Mouse (Mus musculus) stomach, postnatal 0 days (tissue): Measurements from ENCODE around the gene Lcmt2. TPM values are rescaled to one million over a fixed set of nuclear protein-coding genes. Genes with fewer than 3 reads are reported as not detected.

Source experiments
- ATAC-seq: fragments of 200-750 bp; cut with Nextera tagmentation; 2 replicates; pipeline ENCODE4 v1.8.0; 2017; ENCODE audit not compliant: low FRiP score, low TSS enrichment
- DNase-seq: peaks from one replicate; pipeline ENCODE4 v3.0.0-alpha.2; 2016; ENCODE audit warnings: low spot score
- H3K27ac ChIP-seq: fragments of 300-500 bp; sonication (generic); replicated peaks from 2 replicates; pipeline ENCODE4 v1.5.1; 2014; ENCODE audit warnings: mild to moderate bottlenecking, control low read depth
- H3K27me3 ChIP-seq: fragments of 300-500 bp; sonication (generic); 2 replicates; pipeline ENCODE4 v1.6.1; 2014; ENCODE audit warnings: low read length; ENCODE audit not compliant: control insufficient read depth, insufficient read depth
- H3K36me3 ChIP-seq: fragments of 300-500 bp; sonication (generic); 2 replicates; pipeline ENCODE4 v1.6.1; 2014; ENCODE audit warnings: low read length, mixed read lengths; ENCODE audit not compliant: control insufficient read depth, insufficient read depth
- H3K4me1 ChIP-seq: fragments of 300-500 bp; sonication (generic); replicated peaks from 2 replicates; pipeline ENCODE4 v1.6.1; 2014; ENCODE audit warnings: antibody characterized with exemption; ENCODE audit not compliant: control insufficient read depth, insufficient read depth
- H3K4me2 ChIP-seq: fragments of 300-500 bp; sonication (generic); replicated peaks from 2 replicates; pipeline ENCODE4 v1.6.1; 2014; ENCODE audit warnings: low read depth, mild to moderate bottlenecking, control low read depth, moderate library complexity
- H3K4me3 ChIP-seq: fragments of 300-500 bp; sonication (generic); 2 replicates; pipeline ENCODE4 v1.5.1; 2014; ENCODE audit warnings: low read depth, low read length, control low read depth
- H3K9ac ChIP-seq: fragments of 300-500 bp; sonication (generic); 2 replicates; pipeline ENCODE4 v1.6.1; 2014; ENCODE audit warnings: mild to moderate bottlenecking, low read length, control low read depth, mixed read lengths
- H3K9me3 ChIP-seq: fragments of 300-500 bp; sonication (generic); 2 replicates; pipeline ENCODE4 v1.6.1; 2016; ENCODE audit warnings: low read length; ENCODE audit not compliant: control insufficient read depth
- CTCF ChIP-seq: IDR thresholded peaks from 2 replicates; pipeline ENCODE4 v1.5.1; 2016; ENCODE audit warnings: antibody characterized with exemption, low read depth, mild to moderate bottlenecking, moderate library complexity
- EP300 ChIP-seq: optimal IDR thresholded peaks from 2 replicates; pipeline ENCODE3; 2016; ENCODE audit warnings: antibody characterized with exemption
- WGBS: fragments of 180-500 bp; shearing (Covaris S2); extraction: QIAGEN DNeasy Blood & Tissue Kit; methylation state at CpG from one replicate; pipeline ENCODE4 v1.1.7; 2014; 5-methylcytosine and 5-hydroxymethylcytosine counted together
- polyA plus RNA-seq: library from polyadenylated mRNA; unstranded; fragments of >200 nt; fragmentation: Nextera tagmentation; extraction: Ambion mirVana; gene quantifications from 2 replicates; pipeline ENCODE4 v1.2.1, GENCODE M21; 2015

The Lcmt2 gene
- polyA plus RNA-seq, 1 experiment from 2014 or later = 12.6 TPM

- peak; percentile 47 for TF ChIP-seq CTCF
- TF ChIP-seq EP300 = no peak
- H3K27ac ChIP-seq = peak within 1 kb of the TSS; percentile 94
- H3K4me3 ChIP-seq = peak within 1 kb of the TSS; percentile 90
- 0 out of 2 replicates have a peak, but pooled peaks cover 1% of the 10 kb centered on the region for H3K36me3 ChIP-seq
- WGBS = 2% methylated on average over 63 of the region's 66 CpGs
- no peaks in the 10 kb centered on the region for H3K9me3 ChIP-seq
- peak within 1 kb of the TSS; percentile 79 for H3K4me2 ChIP-seq
- peak; percentile 95 for ATAC-seq
- peak within 1 kb of the TSS; percentile 90 for H3K9ac ChIP-seq
- peak; percentile 92 for DNase-seq
- peaks cover 8% of the 10 kb centered on the region; the same call in 1 of the 2 replicates for H3K4me1 ChIP-seq
- H3K27me3 ChIP-seq = no peaks in the 10 kb centered on the region
Observed at GRCm38 (mm10) chr2:121170980-121171742, 30.7 kb upstream of the Lcmt2 start, which contains the start of gene Zscan29. Zscan29 (minus strand) TSS chr2:121171125.

GRCm38 (mm10) chr2:121170481-121170971, 30.1 kb upstream of the Lcmt2 start, which contains the start of gene Tubgcp4:
Tubgcp4 (plus strand) TSS chr2:121170654.
- Histone ChIP-seq H3K4me2 (peak within 1 kb of the TSS; percentile 79), H3K27me3 (no peaks in the 10 kb centered on the region), H3K9ac (peak within 1 kb of the TSS; percentile 90), H3K27ac (peak within 1 kb of the TSS; percentile 94), H3K4me1 (peaks cover 8% of the 10 kb centered on the region; the same call in 1 of the 2 replicates), H3K4me3 (peak within 1 kb of the TSS; percentile 90), H3K36me3 (0 out of 2 replicates have a peak, but pooled peaks cover 5% of the 10 kb centered on the region), H3K9me3 (no peaks in the 10 kb centered on the region)
- TF ChIP-seq EP300 (no peak), CTCF (no peak)
- under 1% methylated on average over 35 of the region's 38 CpGs for WGBS
- no peak for DNase-seq
- peak; percentile 55 for ATAC-seq

- H3K27ac ChIP-seq = peak overlapping the region; percentile 94; the same call in 1 of the 2 replicates
- peak overlapping the region; percentile 90 for H3K9ac ChIP-seq
- H3K36me3 ChIP-seq = 0 out of 2 replicates have a peak, but pooled peaks cover 5% of the 10 kb centered on the region
- no peak for TF ChIP-seq EP300
- no peak; the same call in 1 of the 2 replicates for TF ChIP-seq CTCF
- 2% methylated on average over 9 of the region's 9 CpGs for WGBS
- H3K4me3 ChIP-seq = peak overlapping the region; percentile 90
- peaks cover 8% of the 10 kb centered on the region; the same call in 1 of the 2 replicates for H3K4me1 ChIP-seq
- H3K4me2 ChIP-seq = peak overlapping the region; percentile 79
- H3K27me3 ChIP-seq = no peaks in the 10 kb centered on the region
- ATAC-seq (no peak), DNase-seq (peak; percentile 38)
- no peaks in the 10 kb centered on the region for H3K9me3 ChIP-seq
Observed at GRCm38 (mm10) chr2:121169902-121170301, 29.4 kb upstream of the Lcmt2 start.

GRCm38 (mm10) chr2:121169173-121169572, 28.7 kb upstream of the Lcmt2 start:
- no peak for ATAC-seq
- Histone ChIP-seq H3K27ac (no peak overlapping the region), H3K4me1 (peaks cover 8% of the 10 kb centered on the region; the same call in 1 of the 2 replicates), H3K9ac (peak overlapping the region; percentile 90), H3K36me3 (0 out of 2 replicates have a peak, but pooled peaks cover 5% of the 10 kb centered on the region), H3K4me3 (peak overlapping the region; percentile 90), H3K27me3 (no peaks in the 10 kb centered on the region), H3K4me2 (peak overlapping the region; percentile 79), H3K9me3 (no peaks in the 10 kb centered on the region)
- TF ChIP-seq EP300 = no peak
- no peak for TF ChIP-seq CTCF
- no peak for DNase-seq
- WGBS = 42% methylated on average over 4 of the region's 4 CpGs

GRCm38 (mm10) chr2:121153100-121153499, 12.6 kb upstream of the Lcmt2 start:
- no peaks in the 10 kb centered on the region for H3K9me3 ChIP-seq
- H3K27me3 ChIP-seq = no peaks in the 10 kb centered on the region
- TF ChIP-seq EP300 (no peak), CTCF (peak; percentile 56)
- H3K4me3 ChIP-seq = no peak overlapping the region
- no peak overlapping the region for H3K9ac ChIP-seq
- ATAC-seq (no peak), DNase-seq (no peak)
- 86% methylated on average over 3 of the region's 3 CpGs for WGBS
- H3K27ac ChIP-seq = no peak overlapping the region
- no peaks in the 10 kb centered on the region for H3K4me1 ChIP-seq
- peaks cover 9% of the 10 kb centered on the region for H3K36me3 ChIP-seq
- no peak overlapping the region for H3K4me2 ChIP-seq
